ENCODE assay signal across 7 mouse cellular contexts in the genomic region with DNA sequence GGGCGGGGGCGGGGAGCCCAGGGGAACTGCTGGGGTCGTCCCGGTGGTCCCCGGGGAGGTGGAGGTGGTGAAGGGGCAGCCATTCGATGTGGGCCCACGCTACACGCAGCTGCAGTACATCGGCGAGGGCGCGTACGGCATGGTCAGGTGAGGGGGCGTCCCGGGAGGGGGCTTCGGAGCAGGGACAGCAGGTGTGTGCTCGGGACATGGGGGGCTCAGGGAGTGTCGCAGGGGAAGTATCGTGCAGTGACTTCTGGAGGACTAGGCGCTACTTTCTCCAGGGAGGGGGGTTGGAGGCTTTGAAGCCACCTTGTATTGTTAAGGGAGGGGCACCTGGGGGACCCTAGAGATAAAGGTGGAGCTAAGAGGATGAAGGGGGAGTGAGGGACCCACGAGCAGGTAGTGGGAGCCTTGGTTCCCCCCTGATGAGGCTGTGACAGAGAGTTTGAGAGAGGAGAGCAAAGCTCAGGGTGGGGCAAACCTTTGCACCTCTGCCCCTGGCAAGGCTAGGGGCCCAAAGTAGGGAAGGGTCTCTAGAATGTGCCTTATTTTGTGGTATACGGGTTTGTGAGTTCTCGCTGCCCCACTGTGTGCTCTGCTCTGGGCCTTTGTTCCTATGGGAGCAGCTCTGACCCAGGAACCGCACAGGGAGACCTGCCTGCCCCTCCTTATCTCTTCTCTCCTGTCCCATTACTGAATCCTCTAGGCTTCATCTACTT. TPM values are rescaled to one million over a fixed set of nuclear protein-coding genes. Genes with fewer than 3 reads are reported as not detected.
DNase-seq lines count a peak whose midpoint lies in the region; ATAC-seq and TF ChIP-seq lines count a peak whose summit lies in the region.

No protein-coding gene starts in this region.

- no peaks in the 10 kb centered on the region for H3K9me3 ChIP-seq in megakaryocyte, embryonic 14.5 days
- no peaks in the 10 kb centered on the region for H3K9me3 ChIP-seq in intestine, postnatal 0 days (ENCODE audit: control insufficient read depth)
- H3K9me3 ChIP-seq in neural tube, embryonic 15.5 days (replicated peaks) = no peaks in the 10 kb centered on the region

- DNase-seq in left cerebral cortex, postnatal 36 days (ENCODE audit: low spot score in 2 of 2) = no peak

- H3K36me3 ChIP-seq in megakaryocyte, embryonic 14.5 days (replicated peaks; ENCODE audit: low read length) = peaks cover 44% of the 10 kb centered on the region
- peaks cover 30% of the 10 kb centered on the region for H3K36me3 ChIP-seq in intestine, postnatal 0 days (ENCODE audit: control insufficient read depth, insufficient read depth)
- H3K36me3 ChIP-seq in neural tube, embryonic 15.5 days = peaks cover 18% of the 10 kb centered on the region

- H3K27ac ChIP-seq in embryonic fibroblast, embryonic 13.5 days (ENCODE audit: insufficient read depth, low read length) = peak overlapping the region; percentile 38
- peak overlapping the region; percentile 95 for H3K27ac ChIP-seq in intestine, postnatal 0 days (ENCODE audit: low read depth, low read length)
- peak overlapping the region; percentile 87 for H3K27ac ChIP-seq in neural tube, embryonic 15.5 days (replicated peaks)

- under 1% methylated on average over 23 of the region's 24 CpGs for WGBS in intestine, postnatal 0 days
- 1% methylated on average over 23 of the region's 24 CpGs for WGBS in neural tube, embryonic 15.5 days

- no peak for ATAC-seq in megakaryocyte, adult 5-6 weeks (ENCODE audit: poor library complexity, severe bottlenecking)
- peak; percentile 13; the same call in 1 of the 2 replicates for ATAC-seq in intestine, postnatal 0 days
- ATAC-seq in neural tube, embryonic 15.5 days (ENCODE audit: low FRiP score) = peak; percentile 69
- no peak for ATAC-seq in inflammation-experienced regulatory T-cells, adult 6 months

- no peak for TF ChIP-seq CTCF in embryonic fibroblast, embryonic 13.5 days (IDR thresholded peaks at IDR 0.05; ENCODE audit: borderline replicate concordance, insufficient read depth, low read length)
- no peak for TF ChIP-seq CTCF in intestine, postnatal 0 days (IDR thresholded peaks at IDR 0.05; ENCODE audit: low read depth)

- peak overlapping the region; percentile 88 for H3K4me2 ChIP-seq in intestine, postnatal 0 days (replicated peaks; ENCODE audit: low read depth)
- peak overlapping the region; percentile 91 for H3K4me2 ChIP-seq in neural tube, embryonic 15.5 days

- peak overlapping the region; percentile 100 for H3K4me3 ChIP-seq in megakaryocyte, embryonic 14.5 days (replicated peaks)
- H3K4me3 ChIP-seq in embryonic fibroblast, embryonic 13.5 days (ENCODE audit: insufficient read depth, low read length) = peak overlapping the region; percentile 88
- H3K4me3 ChIP-seq in intestine, postnatal 0 days (ENCODE audit: low read depth, low read length) = peak overlapping the region; percentile 88
- peak overlapping the region; percentile 74 for H3K4me3 ChIP-seq in neural tube, embryonic 15.5 days (replicated peaks)

- H3K27me3 ChIP-seq in megakaryocyte, embryonic 14.5 days (replicated peaks) = no peaks in the 10 kb centered on the region
- no peaks in the 10 kb centered on the region for H3K27me3 ChIP-seq in intestine, postnatal 0 days (replicated peaks; ENCODE audit: control insufficient read depth, insufficient read depth, low read length)
- no peaks in the 10 kb centered on the region for H3K27me3 ChIP-seq in neural tube, embryonic 15.5 days (replicated peaks)

- peak; percentile 45; the same call in 1 of the 2 replicates for TF ChIP-seq POLR2A in embryonic fibroblast, embryonic 13.5 days (IDR thresholded peaks at IDR 0.05; ENCODE audit: low read depth, low read length)

- peak overlapping the region; percentile 83 for H3K9ac ChIP-seq in intestine, postnatal 0 days (ENCODE audit: low read depth, low read length)
- H3K9ac ChIP-seq in neural tube, embryonic 15.5 days (replicated peaks) = peak overlapping the region; percentile 86

- intact Hi-C loops in left cerebral cortex, postnatal 36 days (cut with DNase I) = loop anchor here (2.0 to 5.0 kb wide), 2 partner anchors 17 to 58 kb away; partner anchors contain the start of gene Ypel3

- peaks cover 70% of the 10 kb centered on the region for H3K4me1 ChIP-seq in megakaryocyte, embryonic 14.5 days
- peaks cover 3% of the 10 kb centered on the region; the same call in 1 of the 2 replicates for H3K4me1 ChIP-seq in embryonic fibroblast, embryonic 13.5 days (ENCODE audit: control insufficient read depth, insufficient read depth, low read length)
- H3K4me1 ChIP-seq in intestine, postnatal 0 days (replicated peaks; ENCODE audit: control insufficient read depth, insufficient read depth, low read length) = peaks cover 14% of the 10 kb centered on the region; the same call in 1 of the 2 replicates
- H3K4me1 ChIP-seq in neural tube, embryonic 15.5 days = peaks cover 39% of the 10 kb centered on the region

RNA-seq across cellular contexts. Expression of gene Mapk3, which starts 0.4 kb away (rescaled TPM):
- 213 and 289 TPM in 2 replicates for polyA plus RNA-seq in megakaryocyte, embryonic 14.5 days (2012; ENCODE audit: insufficient read depth, low replicate concordance)
- 173 and 177 TPM in 2 replicates for total RNA-seq in megakaryocyte, adult 5-6 weeks (2015)
- total RNA-seq in megakaryocyte, adult 5-6 weeks (2017) = 88.3 and 91.1 TPM in 2 replicates
- polyA plus RNA-seq in embryonic fibroblast, embryonic 13.5 days (2011; ENCODE audit: insufficient read length, low read depth, missing spikeins) = 132 and 145 TPM in 2 replicates
- polyA plus RNA-seq in intestine, postnatal 0 days (2015; fragmentation: Nextera tagmentation; extraction: Ambion mirVana) = 131 and 142 TPM in 2 replicates
- polyA plus RNA-seq in neural tube, embryonic 15.5 days (2015; fragmentation: Nextera tagmentation; extraction: Ambion mirVana) = 104 and 105 TPM in 2 replicates
- total RNA-seq in left cerebral cortex, postnatal 36 days (2021) = 100 to 1,000 TPM; 148 to 172 TPM
- 10 to 100 TPM; 15.9 to 20.8 (median 17.2) TPM for polyA plus RNA-seq in inflammation-experienced regulatory T-cells, adult 6 months (2017; shearing (Covaris generic))

RNA-seq across cellular contexts. Expression of gene Gdpd3, which starts 6.3 kb away (rescaled TPM):
- polyA plus RNA-seq in megakaryocyte, embryonic 14.5 days (2012; ENCODE audit: insufficient read depth, low replicate concordance) = 3.4 TPM in 1 of 2 replicates, not detected in the other
- total RNA-seq in megakaryocyte, adult 5-6 weeks (2015) = 26.8 and 37.3 TPM in 2 replicates
- 57.9 and 71.4 TPM in 2 replicates for total RNA-seq in megakaryocyte, adult 5-6 weeks (2017)
- polyA plus RNA-seq in embryonic fibroblast, embryonic 13.5 days (2011; ENCODE audit: insufficient read length, low read depth, missing spikeins) = 2.8 and 3.6 TPM in 2 replicates
- 13.9 and 14.6 TPM in 2 replicates for polyA plus RNA-seq in intestine, postnatal 0 days (2015; fragmentation: Nextera tagmentation; extraction: Ambion mirVana)
- polyA plus RNA-seq in neural tube, embryonic 15.5 days (2015; fragmentation: Nextera tagmentation; extraction: Ambion mirVana) = 1.0 and 1.5 TPM in 2 replicates
- total RNA-seq in left cerebral cortex, postnatal 36 days (2021) = 1 to 10 TPM in 1 of 2 experiments, under 1 TPM in 1; 0.99 to 3.0 TPM
- polyA plus RNA-seq in inflammation-experienced regulatory T-cells, adult 6 months (2017; shearing (Covaris generic)) = 100 to 1,000 TPM in 2 of 3 experiments, 10 to 100 TPM in 1; 97.0 to 604 (median 276) TPM

RNA-seq across cellular contexts. Expression of gene Ypel3, which starts 16.9 kb away (rescaled TPM):
- polyA plus RNA-seq in megakaryocyte, embryonic 14.5 days (2012; ENCODE audit: insufficient read depth, low replicate concordance) = 284 and 689 TPM in 2 replicates
- 196 and 200 TPM in 2 replicates for total RNA-seq in megakaryocyte, adult 5-6 weeks (2015)
- total RNA-seq in megakaryocyte, adult 5-6 weeks (2017) = 91.7 and 117 TPM in 2 replicates
- 58.8 and 62.2 TPM in 2 replicates for polyA plus RNA-seq in embryonic fibroblast, embryonic 13.5 days (2011; ENCODE audit: insufficient read length, low read depth, missing spikeins)
- 63.1 and 64.6 TPM in 2 replicates for polyA plus RNA-seq in intestine, postnatal 0 days (2015; fragmentation: Nextera tagmentation; extraction: Ambion mirVana)
- polyA plus RNA-seq in neural tube, embryonic 15.5 days (2015; fragmentation: Nextera tagmentation; extraction: Ambion mirVana) = 187 and 207 TPM in 2 replicates
- total RNA-seq in left cerebral cortex, postnatal 36 days (2021) = 100 to 1,000 TPM; 303 to 345 TPM
- 100 to 1,000 TPM in 1 of 3 experiments, 10 to 100 TPM in 2; 51.9 to 107 (median 70.2) TPM for polyA plus RNA-seq in inflammation-experienced regulatory T-cells, adult 6 months (2017; shearing (Covaris generic))

RNA-seq across cellular contexts. Expression of gene Tbx6, which starts 21.5 kb away (rescaled TPM):
- 3.0 and 15.0 TPM in 2 replicates for polyA plus RNA-seq in megakaryocyte, embryonic 14.5 days (2012; ENCODE audit: insufficient read depth, low replicate concordance)
- total RNA-seq in megakaryocyte, adult 5-6 weeks (2015) = 0.68 and 1.0 TPM in 2 replicates
- total RNA-seq in megakaryocyte, adult 5-6 weeks (2017) = 0.98 and 0.99 TPM in 2 replicates
- 0.49 TPM in 1 of 2 replicates, not detected in the other for polyA plus RNA-seq in embryonic fibroblast, embryonic 13.5 days (2011; ENCODE audit: insufficient read length, low read depth, missing spikeins)
- 0.17 TPM in 2 replicates for polyA plus RNA-seq in intestine, postnatal 0 days (2015; fragmentation: Nextera tagmentation; extraction: Ambion mirVana)
- 0.34 and 0.35 TPM in 2 replicates for polyA plus RNA-seq in neural tube, embryonic 15.5 days (2015; fragmentation: Nextera tagmentation; extraction: Ambion mirVana)
- under 1 TPM; 0.54 to 0.68 TPM for total RNA-seq in left cerebral cortex, postnatal 36 days (2021)
- 1 to 10 TPM; 2.1 to 3.9 (median 3.7) TPM for polyA plus RNA-seq in inflammation-experienced regulatory T-cells, adult 6 months (2017; shearing (Covaris generic))

RNA-seq across cellular contexts. Expression of gene Ppp4c, which starts 32.5 kb away (rescaled TPM):
- polyA plus RNA-seq in megakaryocyte, embryonic 14.5 days (2012; ENCODE audit: insufficient read depth, low replicate concordance) = 46.3 and 115 TPM in 2 replicates
- 186 and 196 TPM in 2 replicates for total RNA-seq in megakaryocyte, adult 5-6 weeks (2015)
- total RNA-seq in megakaryocyte, adult 5-6 weeks (2017) = 139 and 154 TPM in 2 replicates
- 106 and 118 TPM in 2 replicates for polyA plus RNA-seq in embryonic fibroblast, embryonic 13.5 days (2011; ENCODE audit: insufficient read length, low read depth, missing spikeins)
- polyA plus RNA-seq in intestine, postnatal 0 days (2015; fragmentation: Nextera tagmentation; extraction: Ambion mirVana) = 134 and 135 TPM in 2 replicates
- polyA plus RNA-seq in neural tube, embryonic 15.5 days (2015; fragmentation: Nextera tagmentation; extraction: Ambion mirVana) = 154 and 188 TPM in 2 replicates
- 10 to 100 TPM; 47.5 to 49.9 TPM for total RNA-seq in left cerebral cortex, postnatal 36 days (2021)
- polyA plus RNA-seq in inflammation-experienced regulatory T-cells, adult 6 months (2017; shearing (Covaris generic)) = 100 to 1,000 TPM; 118 to 168 (median 129) TPM

Comparison
In these comparisons a context has a peak if more than half of its experiments do, and no peak if none do; other contexts are left out.
1. ATAC-seq: peak in intestine, postnatal 0 days (single experiment) and neural tube, embryonic 15.5 days (single experiment); none in megakaryocyte, adult 5-6 weeks (single experiment) and inflammation-experienced regulatory T-cells, adult 6 months (single experiment).
2. H3K27ac ChIP-seq: peak in every context shown above with its lines; median percentile 95 in intestine, postnatal 0 days; 87 in neural tube, embryonic 15.5 days; 38 in embryonic fibroblast, embryonic 13.5 days.
3. Peak in every context shown above with its lines, with median percentiles within 50 percentile points of each other: H3K4me3 ChIP-seq.